Mouse (Mus musculus): ENCODE results near the gene Notch1.

Gene Notch1

GRCm38 (mm10) chr2:26529881-26530280, 13.4 kb upstream of the Notch1 start:
- no peak for DNase-seq (ENCODE audit: low read depth, low spot score)

- no peak for DNase-seq (ENCODE audit: low read depth, low spot score)
Measured at GRCm38 (mm10) chr2:26529221-26529805, 12.8 kb upstream of the Notch1 start.

GRCm38 (mm10) chr2:26526443-26527257, 10.2 kb upstream of the Notch1 start:
- DNase-seq (ENCODE audit: low read depth, low spot score), result no peak

- DNase-seq (ENCODE audit: low read depth, low spot score), result no peak
Measured at GRCm38 (mm10) chr2:26525355-26526018, 9.0 kb upstream of the Notch1 start.

GRCm38 (mm10) chr2:26522327-26522726, 5.9 kb upstream of the Notch1 start:
- DNase-seq (ENCODE audit: low read depth, low spot score), result no peak

GRCm38 (mm10) chr2:26519753-26520152, 3.3 kb upstream of the Notch1 start:
- DNase-seq (ENCODE audit: low read depth, low spot score), result no peak

GRCm38 (mm10) chr2:26516987-26517386, 524 bp upstream of the Notch1 start:
- no peak for DNase-seq (ENCODE audit: low read depth, low spot score)

- DNase-seq (ENCODE audit: low read depth, low spot score), result no peak
Measured at GRCm38 (mm10) chr2:26515335-26515734, 1.1 kb downstream of the Notch1 start.

GRCm38 (mm10) chr2:26513105-26513745, 3.2 kb downstream of the Notch1 start:
- DNase-seq (ENCODE audit: low read depth, low spot score), result no peak

- DNase-seq (ENCODE audit: low read depth, low spot score), result no peak
Measured at GRCm38 (mm10) chr2:26508661-26509060, 7.8 kb downstream of the Notch1 start.

GRCm38 (mm10) chr2:26507961-26508391, 8.5 kb downstream of the Notch1 start:
- DNase-seq (ENCODE audit: low read depth, low spot score), result no peak

- DNase-seq (ENCODE audit: low read depth, low spot score), result no peak
Measured at GRCm38 (mm10) chr2:26507481-26507886, 9.0 kb downstream of the Notch1 start.

GRCm38 (mm10) chr2:26506746-26507280, 9.7 kb downstream of the Notch1 start:
- no peak for DNase-seq (ENCODE audit: low read depth, low spot score)

GRCm38 (mm10) chr2:26504772-26505480, 11.5 kb downstream of the Notch1 start:
- no peak for DNase-seq (ENCODE audit: low read depth, low spot score)

GRCm38 (mm10) chr2:26503661-26504575, 12.5 kb downstream of the Notch1 start:
- DNase-seq (ENCODE audit: low read depth, low spot score), result no peak

- no peak for DNase-seq (ENCODE audit: low read depth, low spot score)
Measured at GRCm38 (mm10) chr2:26502863-26503631, 13.4 kb downstream of the Notch1 start.

GRCm38 (mm10) chr2:26502299-26502862, 14.1 kb downstream of the Notch1 start:
- no peak for DNase-seq (ENCODE audit: low read depth, low spot score)

GRCm38 (mm10) chr2:26501651-26502141, 14.8 kb downstream of the Notch1 start:
- no peak for DNase-seq (ENCODE audit: low read depth, low spot score)
